Mouse (Mus musculus) right cerebral cortex, postnatal 10 days (tissue): ENCODE measurements at regions not wholly inside any gene's neighbourhood (a gene's known extent, or its start where the extent isn't known, plus 50 kb on each side); places are given as distances from the start of the nearest gene placed in this dataset.
"Not testable (repeated sequence)": the region's sequence is repeated elsewhere in the genome, so short reads cannot be mapped to it uniquely, and the experiment has no call there.

Experiments
- DNase-seq, 2 experiments: peaks; one replicate each; pipeline ENCODE4 v3.0.0; 2021; ENCODE audit warnings: low spot score in 2 of 2

DNA sequence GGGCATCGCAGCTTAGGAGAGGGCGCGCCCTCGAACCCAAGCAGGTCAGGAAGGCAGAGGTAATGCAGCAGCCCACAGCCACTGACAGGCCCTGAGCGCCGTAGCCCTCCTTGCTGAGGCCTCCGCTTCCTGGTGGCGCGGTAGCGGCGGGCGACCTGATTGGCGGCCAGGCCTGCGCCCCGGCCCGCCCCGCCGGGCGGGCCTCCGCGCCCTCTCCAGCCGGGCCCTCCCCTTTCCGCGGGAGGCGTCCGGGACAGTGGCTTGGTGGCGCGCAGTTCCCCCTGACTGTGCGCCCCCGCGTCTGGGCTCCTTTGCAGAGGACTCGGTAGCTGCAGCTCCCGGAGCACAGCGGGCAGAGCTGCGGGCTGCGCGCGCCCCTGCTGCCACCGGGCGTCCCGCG, 242.1 kb downstream of the Gm21863 start:
- peak; percentile 10 to 16 for DNase-seq

DNA sequence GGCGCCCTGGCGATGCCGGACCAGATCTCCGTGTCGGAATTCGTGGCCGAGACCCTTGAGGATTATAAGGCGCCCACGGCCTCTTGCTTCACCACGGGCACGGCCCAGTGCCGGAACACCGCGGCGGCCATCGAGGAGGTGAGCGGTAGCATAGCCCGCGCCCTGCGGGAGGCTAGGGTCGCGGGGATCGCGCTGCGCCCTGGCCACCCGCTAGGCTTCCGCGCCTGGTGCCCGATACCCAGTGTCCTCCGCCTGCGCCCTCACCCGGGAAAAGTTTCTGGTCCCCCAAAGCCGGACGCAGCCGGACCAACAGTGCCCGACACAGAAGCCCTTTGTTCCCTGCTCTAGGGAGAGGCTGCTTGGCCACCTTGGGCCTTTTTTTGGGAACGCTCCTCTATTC, 242.6 kb downstream of the Gm21863 start:
- peak; percentile 7 to 11 for DNase-seq

DNA sequence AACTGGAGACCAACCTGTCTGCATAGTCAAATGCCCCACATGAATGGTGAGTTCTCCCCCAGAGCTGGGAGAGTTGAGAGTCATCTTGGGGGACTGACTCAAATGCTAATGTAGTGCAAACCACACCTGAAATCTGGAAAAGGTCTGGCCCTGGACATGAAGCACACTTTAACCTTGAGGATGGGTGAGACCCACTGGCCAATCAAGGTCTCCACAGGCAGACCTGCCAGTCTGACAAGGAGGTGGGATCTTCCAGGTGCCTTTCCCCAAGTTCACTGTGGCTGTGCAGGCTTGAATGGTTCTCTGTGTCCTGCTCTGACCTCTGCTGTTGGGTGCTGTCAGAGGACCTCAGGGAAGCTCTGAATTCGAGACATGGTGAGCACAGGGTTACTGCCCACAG, 269.6 kb downstream of the Gm21863 start:
- not testable (repeated sequence) for DNase-seq

DNA sequence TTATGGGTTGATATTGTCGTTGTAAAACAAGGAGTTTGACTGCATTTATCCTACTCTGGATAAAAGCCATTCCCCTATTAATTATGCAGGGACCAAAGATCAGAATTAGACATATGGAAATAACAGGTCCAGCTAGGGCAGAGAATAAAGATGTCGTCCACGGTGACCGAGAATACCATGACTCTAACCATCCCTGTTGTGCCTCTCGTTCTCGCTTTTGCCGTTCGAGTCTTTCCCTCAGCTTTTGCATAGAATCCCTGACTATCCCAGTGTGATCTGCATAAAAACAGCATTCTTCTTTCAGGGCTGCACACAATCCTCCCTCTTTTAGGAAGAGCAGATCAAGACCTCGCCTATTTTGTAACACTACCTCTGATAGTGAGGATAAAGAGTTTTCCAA, 272.5 kb downstream of the Gm21863 start:
- DNase-seq = not testable (repeated sequence)

DNA sequence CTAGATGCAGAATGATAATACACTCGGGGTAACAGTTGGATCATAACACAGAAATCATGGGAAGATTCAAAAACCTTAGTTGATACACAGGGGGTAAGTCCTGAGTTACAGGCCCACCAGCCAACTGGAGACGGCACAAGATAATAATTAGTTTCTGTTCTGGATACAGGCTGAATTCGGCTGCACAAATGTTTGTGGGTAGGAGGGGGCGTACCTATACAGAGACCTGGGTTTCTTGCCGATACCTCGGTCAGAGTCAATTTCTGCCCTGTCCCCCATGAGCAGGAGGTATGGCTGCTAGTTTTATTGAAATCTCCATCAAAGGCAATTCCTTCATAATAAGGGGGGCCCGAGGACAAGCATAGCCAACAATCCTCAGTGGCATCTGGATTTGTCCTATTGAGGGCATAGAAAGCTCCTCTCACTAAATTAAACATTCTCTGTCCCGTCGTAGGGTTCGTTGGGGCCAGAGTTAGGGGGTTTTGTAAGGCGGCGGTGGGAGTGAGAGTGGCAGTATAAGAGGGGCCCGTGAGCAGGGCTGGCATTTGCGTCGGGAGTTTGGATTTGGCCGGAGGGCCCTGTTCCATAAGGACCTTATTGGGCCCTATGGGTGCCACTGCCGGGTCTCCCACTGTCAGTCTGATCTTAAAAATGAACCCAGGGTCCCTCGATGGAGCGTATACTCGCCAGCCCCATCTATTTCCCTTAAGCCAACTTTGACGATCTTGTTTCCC, 273.3 kb downstream of the Gm21863 start:
- DNase-seq = not testable (repeated sequence)

DNA sequence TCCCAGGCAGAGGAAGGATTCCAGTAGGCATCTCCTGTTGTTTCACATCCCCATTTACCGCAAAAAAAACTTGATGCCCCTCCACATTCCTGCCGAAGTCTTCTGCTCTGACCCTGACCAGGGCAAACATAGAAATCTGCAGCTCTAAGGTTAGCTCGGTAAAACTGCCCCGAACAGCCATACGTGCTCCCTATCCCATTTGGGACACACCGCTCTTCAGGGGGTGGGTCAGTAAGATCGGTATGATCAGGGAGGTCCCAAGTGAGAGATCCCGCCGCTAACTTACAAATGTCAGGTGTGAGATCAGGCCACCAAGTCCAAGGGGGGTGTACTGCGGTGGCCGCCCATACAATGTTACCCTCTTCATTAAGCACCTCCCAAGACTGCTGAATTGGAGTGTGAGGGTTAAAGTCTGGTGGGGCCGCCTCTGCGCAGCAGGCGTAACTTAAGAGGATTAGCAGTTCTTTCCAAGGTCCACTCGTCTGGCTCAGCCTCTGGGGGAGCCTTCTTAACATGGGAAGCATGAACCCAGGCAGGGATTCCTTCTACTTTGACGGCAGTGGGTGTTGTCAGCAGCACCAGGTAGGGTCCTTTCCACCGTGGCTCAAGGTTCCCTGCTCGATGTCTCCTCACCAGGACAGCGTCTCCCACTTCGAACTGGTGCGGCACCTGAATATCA, 274.2 kb downstream of the Gm21863 start:
- not testable (repeated sequence) for DNase-seq

DNA sequence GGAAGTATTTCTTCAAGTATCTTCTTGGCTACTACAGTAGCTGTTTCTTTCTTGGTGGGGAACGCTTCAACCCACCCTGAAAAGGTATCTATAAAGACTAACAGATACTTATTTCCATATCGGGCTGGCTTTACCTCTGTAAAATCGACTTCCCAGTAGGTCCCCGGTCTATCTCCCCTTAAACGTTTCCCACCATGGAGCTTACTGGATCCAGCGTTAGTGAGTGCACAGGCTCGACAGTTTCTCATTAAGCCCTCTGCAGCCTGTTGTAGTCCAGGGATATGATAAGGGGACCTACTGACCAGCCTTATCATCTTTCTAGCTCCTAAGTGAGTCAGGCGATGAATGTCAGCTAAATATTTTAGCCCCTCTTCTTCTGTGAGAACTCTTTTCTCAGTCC, 275.1 kb downstream of the Gm21863 start:
- not testable (repeated sequence) for DNase-seq

DNA sequence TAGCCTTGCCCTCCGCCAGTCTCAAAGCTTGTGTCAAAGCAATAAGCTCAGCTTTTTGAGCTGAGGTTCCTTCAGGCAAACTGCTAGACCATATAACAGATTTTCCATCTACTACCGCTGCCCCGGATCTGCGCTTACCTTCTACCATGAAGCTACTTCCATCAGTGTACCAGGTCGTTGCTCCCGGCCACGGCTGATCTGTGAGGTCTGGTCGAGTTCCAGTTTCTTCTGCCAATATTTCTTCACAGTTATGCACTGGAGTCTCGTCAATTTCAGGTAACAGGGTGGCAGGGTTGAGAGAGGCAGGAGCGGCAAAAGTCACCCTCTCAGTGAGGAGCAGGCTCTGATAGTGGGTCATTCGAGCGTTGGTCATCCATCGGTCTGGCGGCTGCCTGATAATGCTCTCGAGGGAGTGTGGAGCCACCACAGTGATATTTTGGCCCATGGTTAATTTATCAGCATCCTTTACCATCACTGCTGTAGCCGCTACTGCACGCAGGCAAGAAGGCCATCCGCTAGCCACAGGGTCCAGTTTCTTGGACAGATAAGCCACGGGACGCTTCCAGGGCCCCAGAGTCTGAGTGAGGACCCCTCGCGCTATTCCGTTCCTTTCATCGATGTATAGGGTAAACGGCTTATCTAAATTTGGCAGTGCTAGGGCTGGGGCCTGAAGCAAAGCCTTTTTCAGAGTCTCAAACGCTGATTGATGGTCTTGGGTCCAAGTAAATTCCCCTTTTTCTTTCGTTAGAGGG, 276.0 kb downstream of the Gm21863 start:
- no peak for DNase-seq

DNA sequence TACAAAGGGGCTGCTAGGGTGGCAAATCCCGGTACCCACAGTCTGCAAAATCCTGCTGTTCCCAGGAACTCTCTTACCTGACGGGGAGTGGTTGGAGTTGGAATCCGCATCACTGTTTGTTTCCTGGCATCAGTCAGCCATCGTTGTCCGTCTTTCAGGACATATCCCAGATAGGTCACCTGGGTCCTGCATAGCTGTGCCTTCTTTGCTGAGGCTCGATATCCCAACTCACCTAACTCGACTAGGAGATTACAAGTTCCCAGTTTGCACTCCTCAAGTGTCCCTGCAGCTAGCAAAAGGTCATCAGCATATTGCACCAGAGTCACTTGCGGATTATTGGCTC, 276.6 kb downstream of the Gm21863 start:
- DNase-seq = no peak

DNA sequence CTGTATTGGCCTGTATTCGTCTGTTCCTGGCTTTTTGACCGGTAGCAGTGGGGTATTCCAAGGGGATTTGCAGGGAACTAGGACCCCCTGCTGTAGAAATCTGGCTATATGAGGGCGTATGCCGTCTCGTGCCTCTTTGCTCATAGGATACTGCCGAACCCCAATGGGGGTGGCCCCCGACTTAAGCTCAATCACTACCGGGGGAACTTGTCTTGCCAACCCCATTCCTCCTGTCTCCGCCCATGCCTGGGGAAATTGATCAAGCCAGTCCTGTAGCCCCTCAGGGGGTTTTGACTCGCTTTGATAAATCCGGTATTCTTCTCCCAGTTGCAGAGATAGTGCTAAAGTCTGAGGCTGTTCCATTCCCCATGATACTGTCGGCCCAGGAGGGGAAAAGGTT, 277.2 kb downstream of the Gm21863 start:
- no peak for DNase-seq

DNA sequence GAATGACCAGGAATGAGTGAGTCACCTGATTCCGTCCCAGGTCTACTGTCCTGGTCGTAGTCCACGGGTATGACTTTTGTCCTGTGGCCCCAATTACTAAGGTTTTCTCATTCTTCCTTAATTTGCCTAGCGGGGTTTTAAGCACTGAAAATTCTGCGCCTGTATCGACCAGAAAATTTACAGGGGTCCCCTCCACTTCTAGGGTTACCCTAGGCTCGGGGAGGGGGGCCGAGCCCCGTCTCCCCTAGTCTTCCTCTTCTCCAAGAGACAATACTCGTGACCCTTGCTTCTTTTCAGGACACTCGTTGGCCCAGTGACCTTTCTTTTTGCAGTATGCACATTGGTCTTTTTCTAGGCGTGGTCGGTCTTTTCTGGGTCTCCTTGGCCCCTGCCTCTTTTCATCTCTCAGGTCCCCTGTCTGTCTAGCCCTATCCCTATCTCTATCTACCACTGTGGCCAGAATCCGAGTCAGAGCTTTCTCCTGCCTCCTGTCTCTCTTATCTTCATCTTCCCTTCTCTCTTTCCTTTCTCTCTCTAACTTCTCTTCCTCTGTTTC, 277.8 kb downstream of the Gm21863 start:
- no peak for DNase-seq

DNA sequence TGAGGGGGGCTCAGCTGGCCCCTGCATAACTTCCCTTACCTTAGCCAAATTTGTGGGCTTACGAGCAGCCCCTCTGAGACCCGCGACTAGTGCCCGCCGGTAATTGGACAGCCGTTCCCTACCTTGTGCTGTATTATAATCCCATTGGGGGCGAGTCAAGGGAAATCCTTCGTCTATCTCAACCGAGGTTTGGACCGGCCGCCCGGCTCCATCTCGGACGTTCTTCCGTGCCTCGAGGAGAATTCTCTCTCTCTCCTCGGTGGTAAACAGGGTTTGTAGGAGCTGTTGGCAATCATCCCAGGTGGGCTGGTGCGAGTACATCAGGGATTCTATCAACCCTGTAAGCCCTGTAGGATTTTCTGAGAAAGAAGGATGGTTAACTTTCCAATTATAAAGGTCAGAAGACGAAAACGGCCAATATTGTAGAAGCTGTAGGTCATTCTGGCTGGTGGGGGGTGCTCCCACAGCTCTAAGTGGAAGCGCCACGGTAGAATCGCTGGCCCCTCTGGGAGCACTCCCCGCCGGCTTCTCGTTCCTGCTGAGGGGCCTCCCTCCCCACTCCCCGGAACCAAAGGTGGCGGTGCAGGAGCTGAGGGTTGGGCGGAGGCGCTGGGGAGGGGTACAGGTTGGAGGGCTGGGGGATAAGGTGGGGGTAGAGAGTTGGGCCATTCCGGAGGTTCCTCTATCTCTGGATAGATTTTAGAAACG, 278.6 kb downstream of the Gm21863 start:
- peak in 1 of 2 experiments; percentile 20 for DNase-seq

DNA sequence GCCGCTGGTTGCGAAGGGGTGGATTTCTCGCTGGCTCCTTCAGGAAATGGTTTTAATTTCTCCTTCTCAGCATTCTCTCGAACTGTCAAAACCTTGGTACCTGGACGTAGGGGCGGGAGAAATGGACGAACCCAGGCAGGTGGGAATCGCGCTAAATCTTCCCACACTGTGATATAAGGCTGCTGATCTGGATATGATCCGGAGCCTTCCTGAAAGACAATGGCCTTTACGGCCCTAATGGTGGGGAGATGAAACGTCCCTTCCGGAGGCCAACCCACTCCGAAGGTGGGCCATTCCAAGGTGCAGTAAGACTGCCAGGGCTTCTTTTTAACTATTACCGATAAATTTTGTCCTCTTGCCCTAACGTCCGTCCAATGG, 279.1 kb downstream of the Gm21863 start:
- no peak for DNase-seq

DNA sequence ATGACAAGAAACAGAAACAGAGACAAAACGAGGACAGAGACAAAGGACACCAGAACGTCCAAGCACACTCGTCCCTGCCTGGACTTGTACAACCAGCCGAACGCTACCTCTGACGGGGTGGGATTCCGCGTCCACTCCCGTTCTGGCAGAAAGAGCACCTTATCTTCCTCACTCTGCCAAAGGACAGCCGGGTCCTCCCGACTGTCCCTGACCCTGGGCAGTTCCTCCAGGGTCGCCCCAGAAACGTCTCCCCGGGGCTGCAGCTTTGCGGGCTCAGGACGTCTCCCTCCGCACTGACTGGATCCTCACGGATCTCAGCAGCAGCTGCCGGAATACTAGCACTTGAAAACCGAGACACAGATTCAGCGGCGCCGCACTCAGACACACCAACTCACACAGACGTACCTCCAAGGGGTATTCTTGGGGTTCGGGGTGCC, 279.6 kb downstream of the Gm21863 start:
- peak in 1 of 2 experiments; percentile 19 for DNase-seq
